Mouse (Mus musculus) spleen, postnatal 14 days (tissue): ENCODE data around the gene 1110008P14Rik.

Experiments used
- DNase-seq, 2 experiments: peaks; one replicate each; pipeline ENCODE4 v3.0.0; 2021 to 2022; ENCODE audit warnings: low spot score in 2 of 2

The 1110008P14Rik gene

GRCm38 (mm10) chr2:32408429-32409424 lies 27.0 kb upstream of the 1110008P14Rik start:
- DNase-seq = no peak

- DNase-seq = no peak
Measured at GRCm38 (mm10) chr2:32407144-32407824, 25.5 kb upstream of the 1110008P14Rik start.

GRCm38 (mm10) chr2:32404663-32405062 lies 22.9 kb upstream of the 1110008P14Rik start:
- DNase-seq = peak; percentile 86 to 94

DNA sequence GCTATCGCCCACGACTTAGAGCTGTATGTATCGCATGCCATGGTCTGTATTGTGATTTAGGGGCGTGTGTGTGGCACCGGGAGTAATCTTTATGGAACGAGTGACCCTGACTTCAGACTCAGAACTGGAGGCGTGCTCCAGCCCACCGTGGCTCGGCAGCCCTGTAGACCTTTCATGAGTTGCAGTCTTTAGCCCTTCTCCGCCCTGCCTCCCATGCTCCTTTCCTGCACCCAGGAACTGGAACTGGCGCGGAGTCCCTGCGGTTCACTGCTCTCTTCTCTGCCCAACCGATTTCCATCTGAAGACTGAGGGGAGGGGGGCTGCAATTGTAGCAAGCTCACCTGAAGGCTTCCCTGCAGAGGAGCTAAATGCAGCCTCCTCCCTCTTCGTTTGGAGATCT lies 15.0 kb upstream of the 1110008P14Rik start:
- no peak for DNase-seq

GRCm38 (mm10) chr2:32395946-32396621 lies 14.3 kb upstream of the 1110008P14Rik start:
- DNase-seq = peak; percentile 58 to 73

GRCm38 (mm10) chr2:32395484-32395945 lies 13.8 kb upstream of the 1110008P14Rik start, which contains the start of gene Ptges2:
Gene Ptges2 (plus strand): TSS chr2:32395896.
- DNase-seq = peak; percentile 89 to 90

DNA sequence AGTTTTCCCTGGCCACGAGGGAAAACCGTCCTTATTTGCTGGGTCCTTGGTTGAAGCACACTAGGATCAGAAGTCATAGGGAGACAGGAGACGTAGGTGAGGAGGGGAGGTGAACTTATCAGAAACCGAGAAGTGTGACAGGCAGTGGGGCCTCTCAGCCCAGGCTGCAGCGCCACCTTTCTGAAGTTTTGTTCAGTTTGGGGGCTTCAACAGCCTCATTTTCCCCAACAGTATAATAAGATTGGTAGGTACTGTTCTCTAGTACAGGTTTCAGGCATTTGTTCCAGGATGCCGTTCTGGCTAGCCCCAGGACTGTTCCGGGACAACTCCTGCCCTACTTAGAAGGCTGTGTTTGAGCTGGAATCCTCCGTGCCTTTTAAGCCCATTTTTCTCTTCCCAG lies 13.2 kb upstream of the 1110008P14Rik start:
- DNase-seq = peak in 1 of 2 experiments; percentile 42

DNA sequence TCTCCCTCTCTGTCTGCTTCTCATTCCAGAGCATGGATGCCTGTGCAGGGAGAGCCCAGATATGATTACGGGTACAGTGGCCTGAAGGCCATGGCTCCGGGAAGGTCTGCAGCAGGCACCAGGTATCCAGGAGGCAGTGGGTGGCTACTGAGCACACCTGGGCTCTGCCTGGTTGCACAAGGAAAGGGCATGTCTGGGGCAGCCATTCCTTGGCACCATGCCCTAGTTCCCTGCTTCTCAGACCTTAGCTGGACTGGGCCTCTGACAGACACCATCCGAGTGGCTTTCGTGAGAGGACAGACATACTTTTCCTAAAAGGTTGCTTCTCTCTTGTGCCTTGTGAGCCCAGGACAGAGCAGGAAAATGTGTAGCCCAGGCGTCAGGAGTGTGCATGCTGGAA lies 10.3 kb upstream of the 1110008P14Rik start:
- no peak for DNase-seq

GRCm38 (mm10) chr2:32390871-32391270 lies 9.1 kb upstream of the 1110008P14Rik start:
- no peak for DNase-seq

DNA sequence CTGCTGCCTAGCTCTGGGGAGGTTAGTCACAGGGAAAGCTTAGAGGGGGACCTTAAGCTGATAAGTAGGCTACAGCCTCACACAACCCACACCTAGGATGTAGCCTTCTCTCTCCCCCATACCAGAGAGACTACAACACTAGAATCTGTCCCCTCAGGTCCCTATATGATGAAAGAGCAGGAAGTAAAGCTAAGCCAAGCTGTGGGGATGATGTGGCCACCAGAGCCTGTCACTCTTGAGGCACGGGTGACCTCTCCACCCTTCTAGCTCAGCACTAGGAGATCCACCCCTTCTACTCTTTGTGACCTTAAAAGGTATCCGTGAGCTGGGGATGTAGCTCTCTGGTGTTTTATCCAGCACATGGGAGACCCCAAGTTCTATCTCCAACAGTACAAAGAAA lies 7.4 kb upstream of the 1110008P14Rik start:
- DNase-seq = no peak

GRCm38 (mm10) chr2:32387706-32388490 lies 6.2 kb upstream of the 1110008P14Rik start, which contains the start of gene Lcn2:
Gene Lcn2 (minus strand): TSS chr2:32388252.
- DNase-seq = no peak

DNA sequence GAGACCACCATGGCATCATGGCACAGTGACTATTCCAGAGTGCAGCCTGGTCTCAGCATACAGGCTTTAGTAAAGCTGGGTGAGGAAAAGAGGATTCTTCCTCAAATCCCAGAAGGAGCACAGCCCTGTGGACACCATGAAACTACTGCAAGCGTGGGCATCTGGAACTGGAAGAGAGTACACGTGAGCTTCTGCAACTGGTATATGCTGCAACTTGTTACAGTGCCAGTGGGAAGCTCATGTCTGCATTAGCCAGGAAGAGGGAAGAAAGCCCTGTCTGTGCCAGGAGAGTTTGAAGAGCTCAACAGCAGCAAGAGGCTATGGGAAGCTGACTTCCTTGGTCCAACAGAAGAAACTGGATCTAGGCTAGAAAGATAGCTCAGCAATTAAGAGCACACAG lies 951 bp upstream of the 1110008P14Rik start:
- DNase-seq = no peak

GRCm38 (mm10) chr2:32381141-32381774 lies 480 bp downstream of the 1110008P14Rik start:
- DNase-seq = peak in 1 of 2 experiments; percentile 22

DNA sequence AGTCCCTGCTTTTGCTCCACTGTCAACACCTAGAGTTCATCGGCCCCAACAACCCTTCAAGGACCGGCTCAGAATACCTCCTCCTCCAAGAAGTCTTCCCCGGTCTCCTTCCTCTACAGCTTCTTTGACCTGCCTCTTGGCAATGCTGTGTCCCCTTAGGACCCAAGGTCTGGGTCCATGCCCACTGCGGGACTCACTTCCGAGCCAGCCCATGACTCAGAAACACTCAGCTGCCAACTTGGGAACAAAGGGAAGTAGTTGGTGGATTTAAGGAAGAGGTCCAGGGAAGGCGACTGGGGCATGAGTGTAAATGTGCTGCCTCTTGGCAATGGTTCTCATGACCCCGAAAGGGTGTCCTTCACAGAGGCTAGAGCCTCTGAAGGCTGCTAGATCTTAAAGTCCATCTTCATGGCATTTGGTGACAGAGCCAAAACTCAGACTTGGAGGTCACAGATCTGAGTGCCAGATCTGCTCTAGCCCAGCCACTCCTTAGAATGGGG lies 1.7 kb downstream of the 1110008P14Rik start:
- no peak for DNase-seq

- no peak for DNase-seq
Measured at GRCm38 (mm10) chr2:32376963-32377362, 4.8 kb downstream of the 1110008P14Rik start.

- no peak for DNase-seq
Measured at GRCm38 (mm10) chr2:32375317-32375940, 6.3 kb downstream of the 1110008P14Rik start.

- DNase-seq = no peak
Measured at GRCm38 (mm10) chr2:32374191-32374590, 7.5 kb downstream of the 1110008P14Rik start.

DNA sequence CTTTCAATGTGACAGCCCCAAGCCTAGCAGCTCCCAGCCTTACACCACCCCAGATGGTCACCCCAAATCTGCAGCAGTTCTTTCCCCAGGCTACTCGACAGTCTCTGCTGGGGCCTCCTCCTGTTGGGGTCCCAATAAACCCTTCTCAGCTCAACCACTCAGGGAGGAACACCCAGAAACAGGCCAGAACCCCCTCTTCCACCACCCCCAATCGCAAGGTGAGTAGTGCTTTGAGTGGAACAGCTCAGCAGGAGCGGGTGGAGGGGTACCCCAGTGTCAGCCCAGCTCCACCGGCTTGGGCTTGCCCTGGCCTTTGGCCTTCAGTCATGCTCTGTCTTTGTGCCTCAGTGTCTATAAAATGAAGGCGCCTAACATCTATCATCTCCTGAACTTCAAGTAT lies 14.4 kb downstream of the 1110008P14Rik start:
- DNase-seq = no peak

- DNase-seq = no peak
Measured at GRCm38 (mm10) chr2:32364121-32364520, 17.6 kb downstream of the 1110008P14Rik start.
